Mouse (Mus musculus) MEL (cell line): ENCODE data around the gene Pgpep1l.

ENCODE experiments used
- ELF1 ChIP-seq: IDR thresholded peaks from 2 replicates; pipeline ENCODE4 v1.6.1; 2014; ENCODE audit warnings: low read depth, mild to moderate bottlenecking, inconsistent platforms, low read length, improper control_type of control experiment, moderate library complexity
- EP300 ChIP-seq, 2 experiments: IDR thresholded peaks; 2 replicates each; pipeline ENCODE4 v1.6.1; 2011; ENCODE audit warnings: improper control_type of control experiment in 2 of 2, low read length in 2 of 2, low read depth in 1 of 2, mild to moderate bottlenecking in 1 of 2
- MAFK ChIP-seq: IDR thresholded peaks from 2 replicates; pipeline ENCODE4 v1.6.1; 2011; ENCODE audit warnings: low read depth, mild to moderate bottlenecking, low read length, improper control_type of control experiment, borderline replicate concordance
- MAX ChIP-seq: IDR thresholded peaks from 2 replicates; pipeline ENCODE4 v1.6.1; 2011; ENCODE audit warnings: low read length, improper control_type of control experiment
- MAZ ChIP-seq: IDR thresholded peaks from 2 replicates; pipeline ENCODE4 v1.6.1; 2012; ENCODE audit warnings: low read depth, mild to moderate bottlenecking, inconsistent platforms, low read length, improper control_type of control experiment
- RAD21 ChIP-seq: IDR thresholded peaks from 2 replicates; pipeline ENCODE4 v1.6.1; 2011; ENCODE audit warnings: mild to moderate bottlenecking, low read depth, low read length, improper control_type of control experiment
- TBP ChIP-seq: IDR thresholded peaks from 2 replicates; pipeline ENCODE4 v1.8.0; 2011; ENCODE audit warnings: low read depth, low read length, improper control_type of control experiment
- ZMIZ1 ChIP-seq: IDR thresholded peaks from 2 replicates; pipeline ENCODE4 v1.6.1; 2012; ENCODE audit warnings: low read depth, mild to moderate bottlenecking, inconsistent platforms, low read length, improper control_type of control experiment, moderate library complexity

DNA sequence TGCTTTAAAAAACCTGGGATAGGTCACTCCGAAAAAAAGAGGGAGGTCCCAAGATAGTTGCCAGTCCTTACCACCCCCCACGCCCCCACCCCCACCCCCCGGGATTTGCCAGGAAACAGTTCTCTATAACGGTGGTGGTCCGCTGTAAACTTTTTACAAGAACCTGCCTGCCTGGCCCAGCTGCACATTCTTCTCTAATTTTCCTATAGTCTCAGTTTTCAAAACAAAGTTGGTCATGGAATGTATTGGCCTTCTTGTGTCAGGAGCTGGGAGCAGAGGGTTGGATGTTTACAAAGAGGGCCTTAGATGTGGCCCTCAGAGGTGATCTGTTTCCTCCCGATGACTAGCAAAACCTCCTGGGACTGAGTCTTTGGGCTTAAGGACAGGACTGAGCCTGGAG is 39.7 kb upstream of the Pgpep1l start:
- TF ChIP-seq MAX (no peak), RAD21 (no peak), MAFK (no peak), TBP (no peak), EP300 (IDR thresholded peaks at IDR 0.05; ENCODE audit: low read depth in 1 of 2, low read length in 2 of 2) (no peak), ELF1 (no peak), ZMIZ1 (no peak), MAZ (no peak)
